Mouse (Mus musculus) 416B (cell line): ENCODE measurements around the gene Adam12.

Source experiments
- DNase-seq: peaks from one replicate; pipeline ENCODE4 v3.0.0; 2011; ENCODE audit warnings: low read depth

Gene Adam12

DNA sequence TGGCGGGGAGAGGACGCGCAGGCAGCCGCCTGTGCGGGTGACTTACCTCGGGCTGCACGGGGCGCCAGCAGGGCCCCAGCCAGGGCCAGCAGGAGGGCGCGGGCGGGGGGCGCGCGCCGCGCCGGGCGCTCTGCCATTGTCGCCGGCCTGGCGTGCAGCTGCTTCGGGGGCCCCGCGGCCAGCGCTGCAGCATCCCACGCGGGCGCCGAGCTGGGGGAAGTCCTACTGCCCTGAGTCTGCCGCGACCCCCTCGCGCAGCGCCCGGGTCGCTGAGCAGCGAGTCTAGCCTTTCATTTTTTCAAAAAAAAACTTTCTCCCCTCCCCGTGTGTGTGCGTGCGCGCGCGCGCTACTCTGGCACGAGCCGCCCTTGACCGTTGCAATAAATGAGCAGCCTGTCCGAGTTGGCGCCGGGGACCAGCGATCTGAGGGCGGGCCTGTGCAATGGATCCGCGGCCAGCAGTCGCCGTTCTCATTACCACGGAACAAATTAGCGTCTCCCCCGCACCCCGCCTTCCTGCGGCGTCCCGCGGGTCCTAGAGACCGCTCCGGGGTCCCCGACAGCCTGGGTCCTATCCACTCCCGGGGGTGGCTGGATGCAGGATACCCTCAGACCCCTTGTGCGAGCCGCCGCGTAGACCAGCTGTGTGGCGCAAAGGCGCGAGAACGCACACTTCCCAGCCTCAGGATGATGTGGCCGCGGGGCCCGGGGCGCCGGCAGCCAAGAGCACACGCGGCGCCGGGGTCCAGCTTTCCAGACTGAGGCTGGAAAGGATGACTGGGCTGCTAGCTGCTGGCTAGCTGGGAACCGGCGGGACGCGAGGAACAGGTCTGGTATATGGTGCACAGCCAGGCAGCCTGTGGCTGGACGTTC lies 7.0 kb downstream of the Adam12 start:
- DNase-seq = no peak

DNA sequence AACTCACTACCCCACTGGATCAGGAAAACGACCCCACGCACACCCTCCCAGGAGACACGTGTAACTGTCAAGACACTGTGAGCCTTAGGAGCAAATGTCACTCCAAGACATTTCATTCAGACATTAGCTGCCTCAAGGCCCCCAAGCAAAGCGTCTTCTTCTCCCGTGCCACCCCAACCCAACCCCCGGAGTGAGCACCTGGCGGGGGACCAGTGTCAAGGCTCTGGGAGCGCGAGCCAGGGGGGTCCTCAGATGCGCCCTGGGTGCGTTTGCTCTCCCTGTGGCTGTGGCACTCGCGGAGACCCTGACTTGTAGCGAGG lies 7.6 kb downstream of the Adam12 start:
- no peak for DNase-seq

DNA sequence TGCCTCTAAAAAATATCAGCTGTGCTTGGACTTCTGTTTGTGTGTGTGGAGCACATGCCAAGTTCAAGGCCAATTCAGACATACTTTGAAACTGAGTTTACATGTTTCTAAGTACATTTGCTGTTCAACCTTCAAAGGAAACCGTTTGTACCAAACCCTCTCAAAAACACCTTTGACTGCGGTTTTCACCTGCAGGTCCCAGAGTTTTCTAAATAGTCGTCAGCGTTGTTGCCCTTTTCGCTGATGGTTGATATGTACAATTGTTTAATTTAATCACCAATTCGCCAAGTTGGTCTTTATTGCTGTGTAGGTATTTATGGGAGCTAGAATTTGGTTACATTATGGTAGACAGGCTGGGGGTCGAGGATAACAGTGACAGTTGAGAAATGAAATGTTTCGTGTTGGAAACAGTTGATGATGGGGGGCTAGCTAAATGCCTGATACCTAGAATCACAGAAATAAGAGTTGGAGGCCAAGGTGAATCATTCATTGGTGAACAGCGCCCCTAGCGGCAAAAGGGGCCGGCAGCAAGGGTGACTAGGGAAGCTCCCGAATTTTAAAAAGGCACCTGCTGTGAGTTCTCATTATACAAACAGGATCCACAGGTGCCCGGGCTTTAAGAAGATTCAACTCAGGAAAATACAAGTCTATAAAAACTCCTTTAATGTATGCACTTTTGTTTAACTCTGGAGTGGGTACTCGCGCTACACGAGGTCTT lies 8.3 kb downstream of the Adam12 start:
- DNase-seq = no peak

DNA sequence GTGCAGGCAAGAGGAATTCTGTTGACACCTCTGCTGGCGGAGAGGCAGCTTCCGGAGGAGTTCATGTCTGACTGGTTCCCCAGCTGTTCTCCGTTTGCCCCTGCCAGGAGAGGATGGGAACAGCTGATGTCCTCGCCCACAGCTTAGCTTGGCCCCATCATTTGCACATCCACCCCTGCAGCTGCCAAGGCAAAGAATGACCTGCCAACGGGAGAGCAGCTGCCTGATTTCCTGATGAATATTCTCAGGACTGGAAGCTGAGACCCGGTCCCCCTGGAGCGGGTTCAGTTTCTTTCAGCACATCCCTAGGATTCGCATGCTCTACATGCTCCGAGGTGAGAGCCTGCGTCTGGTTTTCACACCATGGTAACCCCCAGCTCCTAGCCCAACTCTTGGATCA lies 24.0 kb downstream of the Adam12 start:
- DNase-seq = no peak

- no peak for DNase-seq
Observed at GRCm38 (mm10) chr7:134193089-134193488, 38.9 kb downstream of the Adam12 start.

DNA sequence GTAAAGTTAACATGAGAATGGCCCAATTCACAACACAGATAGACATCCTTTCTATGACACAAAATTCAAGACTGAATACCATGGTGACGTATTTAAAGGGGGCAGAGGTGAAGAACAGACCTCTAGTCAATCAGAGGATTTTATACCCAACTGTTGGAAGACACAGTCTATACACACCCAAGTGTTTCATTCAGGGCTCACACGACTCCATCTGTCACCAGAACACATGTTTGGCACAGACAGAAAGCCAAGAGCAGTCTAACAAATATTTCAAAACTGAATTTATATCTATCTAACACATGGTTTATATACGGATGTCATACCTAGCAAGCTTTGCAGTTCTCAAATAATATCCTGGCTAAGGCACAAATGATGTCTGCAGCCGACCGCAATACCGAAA lies 41.8 kb downstream of the Adam12 start:
- no peak for DNase-seq

- no peak for DNase-seq
Observed at GRCm38 (mm10) chr7:134188565-134188964, 43.4 kb downstream of the Adam12 start.

- no peak for DNase-seq
Observed at GRCm38 (mm10) chr7:134187946-134188345, 44.0 kb downstream of the Adam12 start.

DNA sequence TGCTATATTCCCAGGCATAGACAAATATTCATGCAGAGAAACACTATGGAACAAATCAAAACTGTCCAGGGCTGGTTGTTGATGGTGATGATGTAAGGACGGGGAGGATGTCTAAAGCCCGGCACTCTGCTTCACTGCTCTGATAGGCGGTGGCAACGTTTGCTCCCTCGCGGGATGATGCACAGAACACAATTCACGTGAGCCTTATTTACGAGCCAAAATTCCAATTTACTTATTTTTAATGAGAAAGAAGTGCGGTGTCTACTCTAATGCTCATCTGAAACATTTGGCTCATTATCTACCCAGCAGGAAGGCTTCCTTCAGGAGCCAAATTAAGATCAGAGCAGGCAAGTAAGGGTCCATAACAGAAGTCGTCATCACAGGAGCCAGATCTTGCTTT lies 45.4 kb downstream of the Adam12 start:
- DNase-seq = no peak

GRCm38 (mm10) chr7:134185751-134186150 lies 46.2 kb downstream of the Adam12 start:
- no peak for DNase-seq

GRCm38 (mm10) chr7:134181717-134182116 lies 50.2 kb downstream of the Adam12 start:
- DNase-seq = no peak

- DNase-seq = no peak
Observed at GRCm38 (mm10) chr7:134181056-134181455, 50.9 kb downstream of the Adam12 start.

- no peak for DNase-seq
Observed at GRCm38 (mm10) chr7:134177051-134177450, 54.9 kb downstream of the Adam12 start.

DNA sequence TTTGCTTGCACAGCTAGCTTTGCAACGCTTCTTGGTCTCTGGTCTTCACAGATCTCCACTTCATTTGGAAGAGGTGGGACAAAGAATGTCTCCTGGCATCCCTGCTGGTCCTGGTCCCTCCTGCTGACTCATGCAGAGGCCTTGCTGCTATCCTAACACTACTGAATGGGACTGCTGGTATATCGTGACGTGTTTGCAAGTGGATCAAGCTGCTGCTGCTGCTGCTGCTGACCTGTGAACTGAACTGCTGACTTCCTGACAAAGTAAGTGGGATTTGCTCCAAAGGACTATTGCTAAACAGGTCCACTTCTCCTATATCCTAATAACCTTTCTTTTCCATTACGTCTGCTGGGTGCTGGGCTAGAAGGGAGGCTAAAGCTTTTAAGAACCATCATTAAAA lies 56.7 kb downstream of the Adam12 start:
- DNase-seq = no peak

GRCm38 (mm10) chr7:134173442-134174090 lies 58.4 kb downstream of the Adam12 start:
- DNase-seq = no peak

DNA sequence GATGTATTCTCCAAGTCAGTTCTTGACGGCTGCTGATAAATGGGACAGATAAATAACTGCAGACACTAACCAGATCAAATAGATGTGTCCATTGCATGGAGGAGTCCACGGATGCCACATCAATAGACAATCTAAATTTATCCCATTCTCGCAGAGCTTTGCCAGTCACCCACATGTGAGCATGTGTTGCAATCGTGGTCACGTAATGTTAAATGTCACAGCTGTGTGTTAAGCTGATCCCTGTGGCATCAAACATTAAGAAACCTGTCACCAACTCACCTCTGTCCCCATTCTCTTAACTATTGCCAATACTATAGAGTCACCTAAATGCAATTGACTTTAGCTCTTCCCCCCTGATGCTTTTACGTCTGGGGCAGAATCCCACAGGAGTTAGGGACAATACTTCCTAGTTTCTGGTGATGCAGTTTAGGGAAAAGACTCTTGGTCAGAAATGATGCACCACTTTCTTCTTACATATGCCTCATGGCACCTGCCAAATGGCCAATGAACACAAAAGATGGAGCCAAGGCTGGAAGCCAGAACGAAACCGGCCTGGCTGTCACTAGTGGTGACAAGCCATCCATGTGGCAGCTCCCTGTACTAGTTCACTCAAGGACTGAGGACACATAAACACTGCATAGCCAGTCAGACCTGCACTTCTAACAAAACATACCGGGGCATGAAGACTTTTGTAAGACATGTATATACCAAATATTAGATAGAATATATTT lies 61.6 kb downstream of the Adam12 start:
- DNase-seq = no peak

DNA sequence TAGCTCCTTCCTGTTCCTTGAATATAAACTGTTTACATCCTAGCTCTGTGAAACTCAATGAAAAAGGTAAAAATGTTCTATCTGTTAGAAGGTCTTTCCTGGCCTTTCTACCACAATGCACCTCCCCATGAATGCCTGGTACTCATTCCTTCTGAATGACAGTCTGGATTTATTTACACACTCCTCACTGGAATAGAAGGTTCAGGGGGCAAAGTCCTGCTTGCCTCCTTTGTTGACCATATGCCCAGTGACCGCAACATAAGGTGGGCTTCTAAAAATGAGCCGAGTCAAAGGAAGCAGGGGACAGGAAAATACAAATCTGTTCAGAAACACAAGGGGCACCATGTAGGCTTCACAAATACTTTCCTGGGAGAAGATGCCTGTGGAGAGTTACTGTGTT lies 62.2 kb downstream of the Adam12 start:
- DNase-seq = no peak

DNA sequence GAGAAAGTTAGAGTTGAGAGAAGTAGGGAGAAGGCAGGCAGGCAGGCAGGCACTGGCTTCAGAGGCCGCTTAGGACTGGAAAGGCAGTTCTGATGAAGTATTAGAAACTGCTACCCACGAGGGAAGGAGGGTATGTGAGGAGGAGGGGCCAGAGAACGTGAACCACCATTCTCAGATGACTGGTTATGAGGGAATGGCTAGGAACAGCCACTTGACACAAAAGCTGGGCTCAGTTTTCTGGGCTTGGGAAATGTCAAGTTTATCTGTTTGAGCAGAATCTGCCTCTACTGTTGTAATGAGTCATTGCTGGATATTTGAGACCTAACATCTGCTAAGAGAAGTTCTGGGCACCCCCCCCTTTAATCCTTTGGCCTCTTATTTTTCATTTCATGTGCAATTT lies 64.4 kb downstream of the Adam12 start:
- no peak for DNase-seq

DNA sequence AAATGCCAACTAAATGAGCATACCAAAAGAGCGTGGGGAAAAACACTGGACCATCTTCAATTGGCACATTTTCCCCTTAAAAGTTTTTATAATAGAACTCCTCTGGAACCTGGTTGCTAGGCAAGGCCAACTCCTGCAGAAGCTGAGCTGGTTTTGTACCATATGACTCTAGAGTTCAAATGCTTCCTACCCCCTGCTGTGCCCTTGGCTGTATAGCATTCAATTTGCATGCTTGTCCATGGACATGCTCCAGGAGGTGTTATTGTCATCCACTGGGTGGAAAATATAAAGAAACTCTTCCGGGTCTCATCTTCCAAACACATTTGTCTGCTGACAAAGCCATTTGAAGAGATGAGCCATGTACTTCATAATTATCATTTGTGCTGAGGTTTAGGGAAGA lies 68.2 kb downstream of the Adam12 start:
- DNase-seq = no peak

DNA sequence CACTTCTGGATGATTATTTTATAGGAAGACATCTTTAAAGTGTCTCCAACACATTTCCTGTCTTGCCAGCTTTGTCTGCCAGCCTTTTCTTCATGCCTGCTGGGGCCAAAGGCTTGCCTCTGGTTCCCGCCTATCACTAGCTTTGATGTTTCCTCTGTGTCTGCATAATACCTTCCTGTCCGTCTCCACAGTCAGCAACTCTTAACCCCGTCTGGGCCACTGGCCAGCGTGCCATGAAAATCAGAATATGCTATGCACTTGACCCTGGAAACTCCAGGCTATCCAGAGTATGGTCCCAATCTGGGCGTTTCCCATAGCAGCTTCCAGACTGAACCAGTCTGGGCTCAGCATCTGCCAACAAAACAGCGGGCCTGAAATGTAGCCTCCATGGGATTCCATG lies 69.1 kb downstream of the Adam12 start:
- no peak for DNase-seq

- no peak for DNase-seq
Observed at GRCm38 (mm10) chr7:134159608-134160007, 72.3 kb downstream of the Adam12 start.

DNA sequence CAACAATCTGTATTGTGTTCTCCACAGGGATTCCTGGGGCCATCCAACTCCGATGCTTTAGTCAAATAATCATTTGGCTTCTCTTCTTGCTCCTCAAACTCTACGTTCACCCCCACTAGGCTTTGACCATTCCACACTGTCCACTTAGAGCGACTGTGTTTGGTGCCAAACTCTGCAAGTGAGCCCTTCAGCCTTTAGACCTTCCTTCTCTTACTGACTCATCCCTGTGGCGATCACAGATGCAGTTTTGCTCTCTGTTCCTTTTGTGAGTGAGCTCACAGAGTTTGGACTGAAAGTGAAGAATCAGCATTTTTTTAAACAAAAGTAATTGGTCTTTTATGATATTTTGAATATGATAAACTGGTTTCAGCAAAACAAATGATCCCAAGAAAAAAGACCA lies 80.6 kb downstream of the Adam12 start:
- DNase-seq = no peak

- no peak for DNase-seq
Observed at GRCm38 (mm10) chr7:134150305-134150704, 81.6 kb downstream of the Adam12 start.
